Mouse (Mus musculus) thymus, adult 2 months (tissue): ENCODE results near the gene Pnpla7.

Experiments
- CTCF ChIP-seq: fragments of 200-500 bp; IDR thresholded peaks from 2 replicates; pipeline ENCODE4 v1.5.1; 2012; ENCODE audit warnings: mild to moderate bottlenecking, control low read depth, low read length, moderate library complexity, borderline replicate concordance; ENCODE audit not compliant: control insufficient read depth, poor library complexity, insufficient read depth; ENCODE audit errors: extremely low read depth
- POLR2A ChIP-seq: fragments of 200-500 bp; IDR thresholded peaks from 2 replicates; pipeline ENCODE4 v1.6.1; 2012; ENCODE audit warnings: mild to moderate bottlenecking, low read length, control low read depth, moderate library complexity; ENCODE audit not compliant: control insufficient read depth, poor library complexity, insufficient read depth; ENCODE audit errors: extremely low read depth

DNA sequence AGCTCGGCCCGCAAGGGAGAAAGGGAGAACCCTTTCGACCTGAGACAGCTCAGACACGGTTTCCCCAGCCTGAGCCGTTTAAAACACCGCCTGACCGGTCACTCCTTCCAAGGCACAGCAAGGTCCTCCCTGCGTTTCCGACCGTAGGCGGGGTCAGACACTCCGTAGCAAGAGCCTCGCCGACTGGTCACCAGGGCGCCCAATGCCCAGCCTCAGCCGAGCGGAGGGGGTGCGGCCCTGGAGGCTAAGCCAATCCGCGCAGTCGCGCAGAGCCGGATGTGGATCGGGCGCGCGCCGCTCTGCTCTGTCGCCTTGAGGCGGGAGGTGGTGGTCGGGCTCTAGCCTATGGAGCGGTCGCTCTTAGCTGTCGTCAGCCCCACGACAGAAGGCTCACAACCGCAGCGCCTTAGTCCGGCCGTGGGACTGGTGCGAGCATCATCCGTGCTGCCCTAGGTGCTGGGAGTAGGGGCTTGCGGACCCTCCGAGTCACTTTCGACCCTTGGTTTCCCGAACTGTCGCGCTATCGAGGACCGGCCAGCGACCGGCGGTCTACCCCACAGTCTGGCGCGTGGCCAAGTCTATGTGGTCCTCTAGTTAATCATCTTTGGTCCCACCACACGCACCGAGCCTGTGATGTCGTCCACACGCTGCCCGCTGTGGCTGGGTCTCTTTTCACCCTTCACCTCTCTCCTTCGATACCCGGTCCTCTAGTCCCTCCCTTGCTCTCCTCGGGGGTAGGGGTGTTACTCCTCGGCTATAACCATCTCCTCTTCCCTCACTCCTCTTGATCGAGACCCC lies 728 bp upstream of the Pnpla7 start, which contains the start of gene Mrpl41:
- TF ChIP-seq POLR2A: peak; percentile 93
- TF ChIP-seq CTCF: peak; percentile 66; the same call in 1 of the 2 replicates
